Mouse (Mus musculus): ENCODE data around the gene Zfp692. TPM values are rescaled to one million over a fixed set of nuclear protein-coding genes. Genes with fewer than 3 reads are reported as not detected.

Zfp692 gene
- polyA plus RNA-seq, 1 experiment from 2014 or later, result 32.4 TPM

DNA sequence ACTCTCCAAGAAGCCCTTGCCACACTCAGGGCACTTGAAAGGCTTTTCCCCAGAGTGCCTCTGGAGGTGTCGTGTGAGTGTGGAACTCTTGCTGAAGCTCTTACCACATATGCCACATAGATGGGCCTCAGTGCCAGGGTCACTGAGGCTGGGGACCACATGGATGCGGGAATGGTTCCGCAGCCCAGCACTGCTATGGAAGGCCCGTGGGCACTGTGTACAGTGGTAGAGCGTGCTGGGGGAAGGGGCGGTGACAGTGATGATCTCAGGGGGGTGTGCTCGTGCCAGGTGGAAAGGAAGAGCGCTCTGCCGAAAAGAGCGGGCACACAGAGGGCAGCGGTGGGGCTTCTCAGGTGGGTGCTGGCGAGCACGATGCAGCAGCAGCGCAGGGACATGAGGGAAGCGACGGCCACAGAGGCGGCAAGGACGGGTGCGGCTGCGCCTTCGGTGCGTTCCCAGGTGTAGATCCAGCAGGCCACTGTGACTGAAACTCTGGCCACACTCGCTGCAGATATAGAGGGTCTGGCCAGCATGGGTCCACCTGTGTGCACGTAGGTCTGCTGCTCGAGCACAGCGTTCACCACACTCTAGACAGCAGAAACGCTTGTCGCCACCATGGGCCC lies 10.0 kb downstream of the Zfp692 start:
- H3K27me3 ChIP-seq (ENCODE audit: control insufficient read depth, insufficient read depth, low read depth, low read length), result no peaks in the 10 kb centered on the region
- H3K27ac ChIP-seq (ENCODE audit: low read length), result no peak overlapping the region
- H3K4me1 ChIP-seq (ENCODE audit: control insufficient read depth, insufficient read depth, low read length), result peaks cover 6% of the 10 kb centered on the region
- peak; percentile 31 for ATAC-seq
- no peak overlapping the region for H3K4me2 ChIP-seq (ENCODE audit: low read length)
- no peak overlapping the region for H3K9ac ChIP-seq (ENCODE audit: low read depth, low read length)
- no peaks in the 10 kb centered on the region for H3K9me3 ChIP-seq (replicated peaks; ENCODE audit: control insufficient read depth, low read length, poor library complexity, severe bottlenecking)
- WGBS, result 68% methylated on average over 28 of the region's 28 CpGs
- peaks cover 25% of the 10 kb centered on the region for H3K36me3 ChIP-seq (ENCODE audit: control insufficient read depth, insufficient read depth, low read length)
- H3K4me3 ChIP-seq (ENCODE audit: low read depth, low read length), result no peak overlapping the region

GRCm38 (mm10) chr11:58322824-58323569 lies 16.1 kb downstream of the Zfp692 start:
- H3K4me3 ChIP-seq (ENCODE audit: low read depth, low read length), result peak overlapping the region; percentile 62
- peak; percentile 98 for ATAC-seq
- H3K9ac ChIP-seq (ENCODE audit: low read depth, low read length), result peak overlapping the region; percentile 82
- H3K9me3 ChIP-seq (replicated peaks; ENCODE audit: control insufficient read depth, low read length, poor library complexity, severe bottlenecking), result no peaks in the 10 kb centered on the region
- peak overlapping the region; percentile 91 for H3K27ac ChIP-seq (ENCODE audit: low read length)
- peaks cover 20% of the 10 kb centered on the region for H3K4me1 ChIP-seq (ENCODE audit: control insufficient read depth, insufficient read depth, low read length)
- H3K27me3 ChIP-seq (ENCODE audit: control insufficient read depth, insufficient read depth, low read depth, low read length), result no peaks in the 10 kb centered on the region
- WGBS, result under 1% methylated on average over 59 of the region's 63 CpGs
- H3K4me2 ChIP-seq (ENCODE audit: low read length), result peak overlapping the region; percentile 92
- peaks cover 10% of the 10 kb centered on the region for H3K36me3 ChIP-seq (ENCODE audit: control insufficient read depth, insufficient read depth, low read length)

DNA sequence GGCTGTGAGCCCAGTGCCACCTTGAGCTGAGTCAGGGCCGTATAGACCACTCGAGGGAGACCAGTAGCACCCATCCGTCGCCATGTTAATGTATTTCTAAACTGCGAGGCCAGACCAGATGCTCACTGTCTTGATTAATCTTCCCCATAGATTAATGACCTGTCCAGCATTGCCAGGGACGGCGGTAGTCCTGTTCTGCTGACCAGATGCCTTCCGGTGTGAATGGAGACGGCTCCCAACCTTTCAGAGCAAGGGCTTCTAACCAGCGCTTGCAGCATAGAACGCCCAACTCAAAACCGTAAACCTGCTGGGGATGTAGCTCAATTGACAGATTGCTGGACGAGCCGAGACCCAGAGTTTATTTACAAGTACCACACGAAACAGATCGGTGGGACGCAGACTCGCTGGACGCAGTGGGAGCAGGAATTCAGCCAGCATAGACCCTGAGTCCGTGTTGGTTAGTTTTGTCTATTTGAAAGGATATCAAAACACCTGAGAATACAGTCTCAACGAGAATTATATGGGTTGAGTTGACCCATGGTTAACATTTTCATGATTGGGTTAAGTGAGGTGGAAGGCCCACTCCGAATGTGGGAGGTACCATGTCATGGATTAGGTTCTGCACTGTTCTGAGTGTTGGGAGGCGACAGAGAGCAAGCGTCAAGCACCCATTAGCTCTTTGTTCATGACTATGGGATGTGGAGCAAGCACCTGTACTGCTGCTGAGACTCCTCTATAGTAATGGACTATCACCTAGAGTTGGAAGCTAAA lies 16.9 kb downstream of the Zfp692 start:
- H3K4me1 ChIP-seq (ENCODE audit: control insufficient read depth, insufficient read depth, low read length), result peaks cover 24% of the 10 kb centered on the region
- H3K36me3 ChIP-seq (ENCODE audit: control insufficient read depth, insufficient read depth, low read length), result peaks cover 8% of the 10 kb centered on the region
- no peaks in the 10 kb centered on the region for H3K27me3 ChIP-seq (ENCODE audit: control insufficient read depth, insufficient read depth, low read depth, low read length)
- H3K4me2 ChIP-seq (ENCODE audit: low read length), result peak overlapping the region; percentile 92
- no peaks in the 10 kb centered on the region for H3K9me3 ChIP-seq (replicated peaks; ENCODE audit: control insufficient read depth, low read length, poor library complexity, severe bottlenecking)
- H3K27ac ChIP-seq (ENCODE audit: low read length), result peak overlapping the region; percentile 91
- no peak; the same call in 1 of the 2 replicates for ATAC-seq
- 11% methylated on average over 24 of the region's 24 CpGs for WGBS
- H3K4me3 ChIP-seq (ENCODE audit: low read depth, low read length), result peak overlapping the region; percentile 62
- peak overlapping the region; percentile 82 for H3K9ac ChIP-seq (ENCODE audit: low read depth, low read length)

DNA sequence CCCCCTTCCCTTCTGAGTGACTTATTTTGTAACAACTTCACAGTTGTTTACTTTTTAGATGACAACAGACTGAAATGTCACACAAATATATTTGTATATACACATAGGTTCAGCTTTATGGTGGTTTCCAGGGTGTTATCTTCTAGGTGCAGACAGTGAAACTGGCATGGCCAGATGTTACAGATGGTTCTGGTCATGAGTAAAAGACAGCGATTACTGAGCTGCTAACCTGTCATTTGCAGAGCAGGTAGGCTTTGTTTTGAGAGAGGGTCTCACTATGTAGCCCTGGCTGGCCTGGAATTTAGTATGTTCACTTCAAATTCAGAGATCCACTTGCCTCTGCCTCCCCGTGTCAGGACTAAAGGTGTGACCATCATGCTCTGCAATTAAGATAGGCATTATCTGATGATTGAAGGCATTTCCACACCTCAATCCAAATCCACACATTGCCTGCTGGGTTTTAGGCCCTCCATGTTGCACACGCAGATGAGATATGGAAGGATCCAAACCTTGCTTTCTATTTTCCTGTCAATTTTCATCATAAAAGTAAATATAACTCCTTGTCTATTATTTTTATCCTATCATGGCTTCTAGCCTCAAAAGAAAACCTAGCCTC lies 17.9 kb downstream of the Zfp692 start:
- H3K4me2 ChIP-seq (ENCODE audit: low read length), result no peak overlapping the region
- no peak for ATAC-seq
- H3K9ac ChIP-seq (ENCODE audit: low read depth, low read length), result no peak overlapping the region
- whole genome bisulfite sequencing, result 89% methylated on average over 3 of the region's 3 CpGs
- H3K36me3 ChIP-seq (ENCODE audit: control insufficient read depth, insufficient read depth, low read length), result peaks cover 7% of the 10 kb centered on the region
- no peak overlapping the region for H3K27ac ChIP-seq (ENCODE audit: low read length)
- peaks cover 33% of the 10 kb centered on the region for H3K4me1 ChIP-seq (ENCODE audit: control insufficient read depth, insufficient read depth, low read length)
- H3K27me3 ChIP-seq (ENCODE audit: control insufficient read depth, insufficient read depth, low read depth, low read length), result no peaks in the 10 kb centered on the region
- no peak overlapping the region for H3K4me3 ChIP-seq (ENCODE audit: low read depth, low read length)
- no peaks in the 10 kb centered on the region for H3K9me3 ChIP-seq (replicated peaks; ENCODE audit: control insufficient read depth, low read length, poor library complexity, severe bottlenecking)

- peaks cover 36% of the 10 kb centered on the region for H3K4me1 ChIP-seq (ENCODE audit: control insufficient read depth, insufficient read depth, low read length)
- H3K36me3 ChIP-seq (ENCODE audit: control insufficient read depth, insufficient read depth, low read length), result peaks cover 5% of the 10 kb centered on the region
- H3K4me2 ChIP-seq (ENCODE audit: low read length), result no peak overlapping the region
- no peaks in the 10 kb centered on the region for H3K9me3 ChIP-seq (replicated peaks; ENCODE audit: control insufficient read depth, low read length, poor library complexity, severe bottlenecking)
- no peak for ATAC-seq
- H3K9ac ChIP-seq (ENCODE audit: low read depth, low read length), result no peak overlapping the region
- no peak overlapping the region for H3K4me3 ChIP-seq (ENCODE audit: low read depth, low read length)
- H3K27me3 ChIP-seq (ENCODE audit: control insufficient read depth, insufficient read depth, low read depth, low read length), result no peaks in the 10 kb centered on the region
- 92% methylated on average over 3 of the region's 3 CpGs for WGBS
- no peak overlapping the region for H3K27ac ChIP-seq (ENCODE audit: low read length)
These were observed 19.9 kb downstream of the Zfp692 start for GRCm38 (mm10) chr11:58326781-58327180.

GRCm38 (mm10) chr11:58329906-58330275 lies 23.0 kb downstream of the Zfp692 start:
- Histone ChIP-seq H3K36me3 (ENCODE audit: control insufficient read depth, insufficient read depth, low read length) (peaks cover 8% of the 10 kb centered on the region), H3K9me3 (replicated peaks; ENCODE audit: control insufficient read depth, low read length, poor library complexity, severe bottlenecking) (no peaks in the 10 kb centered on the region), H3K27me3 (ENCODE audit: control insufficient read depth, insufficient read depth, low read depth, low read length) (no peaks in the 10 kb centered on the region), H3K27ac (ENCODE audit: low read length) (peak overlapping the region; percentile 81), H3K9ac (ENCODE audit: low read depth, low read length) (peak overlapping the region; percentile 88), H3K4me3 (ENCODE audit: low read depth, low read length) (peak overlapping the region; percentile 95), H3K4me1 (ENCODE audit: control insufficient read depth, insufficient read depth, low read length) (peaks cover 38% of the 10 kb centered on the region), H3K4me2 (ENCODE audit: low read length) (peak overlapping the region; percentile 97)
- peak; percentile 36 for ATAC-seq
- under 1% methylated on average over 21 of the region's 21 CpGs for WGBS

- H3K27me3 ChIP-seq (ENCODE audit: control insufficient read depth, insufficient read depth, low read depth, low read length), result no peaks in the 10 kb centered on the region
- H3K4me2 ChIP-seq (ENCODE audit: low read length), result peak within 1 kb of the TSS; percentile 97
- H3K9me3 ChIP-seq (replicated peaks; ENCODE audit: control insufficient read depth, low read length, poor library complexity, severe bottlenecking), result no peaks in the 10 kb centered on the region
- WGBS, result under 1% methylated on average over 52 of the region's 52 CpGs
- ATAC-seq, result peak; percentile 95
- peak within 1 kb of the TSS; percentile 95 for H3K4me3 ChIP-seq (ENCODE audit: low read depth, low read length)
- H3K9ac ChIP-seq (ENCODE audit: low read depth, low read length), result peak within 1 kb of the TSS; percentile 89
- H3K36me3 ChIP-seq (ENCODE audit: control insufficient read depth, insufficient read depth, low read length), result peaks cover 9% of the 10 kb centered on the region
- H3K4me1 ChIP-seq (ENCODE audit: control insufficient read depth, insufficient read depth, low read length), result peaks cover 38% of the 10 kb centered on the region
- peak within 1 kb of the TSS; percentile 81 for H3K27ac ChIP-seq (ENCODE audit: low read length)
These were observed 23.6 kb downstream of the Zfp692 start, which contains the start of the genes Zfp672 and Sh3bp5l for GRCm38 (mm10) chr11:58330276-58331148. Gene Zfp672 (minus strand): TSS chr11:58330339. Gene Sh3bp5l (plus strand): TSS chr11:58330724.

- Histone ChIP-seq H3K4me1 (ENCODE audit: control insufficient read depth, insufficient read depth, low read length) (peaks cover 38% of the 10 kb centered on the region), H3K4me2 (ENCODE audit: low read length) (peak overlapping the region; percentile 96), H3K9me3 (replicated peaks; ENCODE audit: control insufficient read depth, low read length, poor library complexity, severe bottlenecking) (no peaks in the 10 kb centered on the region), H3K4me3 (ENCODE audit: low read depth, low read length) (peak overlapping the region; percentile 95), H3K9ac (ENCODE audit: low read depth, low read length) (peak overlapping the region; percentile 89), H3K36me3 (ENCODE audit: control insufficient read depth, insufficient read depth, low read length) (peaks cover 9% of the 10 kb centered on the region), H3K27ac (ENCODE audit: low read length) (no peak overlapping the region), H3K27me3 (ENCODE audit: control insufficient read depth, insufficient read depth, low read depth, low read length) (no peaks in the 10 kb centered on the region)
- ATAC-seq, result no peak; the same call in 1 of the 2 replicates
- WGBS, result 19% methylated on average over 10 of the region's 10 CpGs
These were observed 24.3 kb downstream of the Zfp692 start for GRCm38 (mm10) chr11:58331149-58331495.

All from midbrain, embryonic 16.5 days (tissue).